Mouse (Mus musculus): ENCODE data around the gene Smad5.

- no peak for TF ChIP-seq CTCF (IDR thresholded peaks at IDR 0.05; ENCODE audit: borderline replicate concordance, insufficient read depth, low read depth, low read length)
- TF ChIP-seq POLR2A (IDR thresholded peaks at IDR 0.05; ENCODE audit: borderline replicate concordance, insufficient read depth, low read length): no peak
Observed at GRCm38 (mm10) chr13:56726551-56726950, 23.7 kb downstream of the Smad5 start.

All from cerebellum, adult 2 months (tissue).